Mouse (Mus musculus): ENCODE measurements around the gene Podxl2. TPM values are rescaled to one million over a fixed set of nuclear protein-coding genes. Genes with fewer than 3 reads are reported as not detected.

Podxl2 gene
- 81.1 and 182 TPM in 2 replicates for polyA plus RNA-seq (2016; fragmentation: Nextera tagmentation; extraction: Ambion mirVana)

DNA sequence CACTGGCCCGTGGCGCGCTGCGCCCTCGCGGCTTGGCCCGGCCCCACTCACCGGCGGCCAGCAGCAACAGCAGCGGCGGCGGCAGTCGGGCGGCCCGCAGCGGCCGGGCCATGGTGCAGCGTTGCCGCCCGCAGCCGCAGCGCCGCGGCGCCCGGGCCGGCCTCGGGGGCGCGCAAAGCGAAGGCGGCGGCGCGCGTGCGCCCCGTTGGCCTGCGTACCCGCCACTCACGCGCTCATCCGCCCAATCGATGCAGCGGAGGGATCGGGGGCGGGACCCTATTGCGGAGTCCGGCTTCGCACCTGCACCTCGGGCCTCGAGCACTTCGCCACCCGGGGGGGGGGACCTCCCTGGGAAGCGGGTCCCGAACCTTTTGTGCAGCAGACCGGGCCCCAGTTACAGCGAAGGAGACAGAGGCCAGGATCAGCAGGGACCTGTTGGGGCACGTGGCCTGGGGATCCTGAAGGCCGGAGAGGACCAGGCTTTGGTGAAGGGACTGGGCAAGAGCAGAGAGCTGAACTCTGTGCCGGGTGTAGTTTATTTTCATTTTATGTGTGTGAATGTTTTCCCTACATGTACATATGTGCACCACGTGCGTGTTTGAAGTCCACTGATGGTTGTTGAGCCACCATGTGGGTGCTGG lies at the start of gene Podxl2:
Podxl2 (minus strand) TSS at position 177 of the 641 bp plus-strand sequence.
- WGBS: 4% methylated on average over 63 of the region's 63 CpGs
- Histone ChIP-seq H3K4me1 (replicated peaks) (peaks cover 42% of the 10 kb centered on the region), H3K27ac (peak within 1 kb of the TSS; percentile 94), H3K4me3 (peak within 1 kb of the TSS; percentile 86), H3K27me3 (ENCODE audit: insufficient read depth, poor library complexity, severe bottlenecking) (peaks cover 42% of the 10 kb centered on the region), H3K36me3 (peaks cover 13% of the 10 kb centered on the region), H3K9me3 (0 out of 2 replicates have a peak, but pooled peaks cover 6% of the 10 kb centered on the region)
- peak; percentile 87 for DNase-seq (ENCODE audit: low spot score)

DNA sequence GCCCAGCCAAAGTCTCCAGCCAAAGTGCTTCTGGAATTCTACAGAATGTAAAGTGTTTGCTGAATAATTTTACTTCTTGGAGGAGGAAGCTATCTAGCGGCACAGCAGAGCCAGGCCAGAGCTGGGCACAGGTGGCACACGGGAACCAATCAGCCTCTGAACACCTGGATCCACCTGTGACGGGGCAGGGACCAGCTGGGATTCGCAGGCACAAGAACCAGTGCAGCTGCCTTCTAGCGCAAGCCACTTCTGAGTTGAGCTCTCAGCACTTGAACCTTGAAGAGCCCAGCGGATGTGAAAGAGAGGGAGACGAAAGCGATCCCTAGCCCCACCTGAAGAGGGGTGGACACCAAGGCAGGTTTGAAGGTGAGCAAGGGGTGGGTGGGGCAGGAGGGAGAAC lies 44.0 kb upstream of the Podxl2 start:
- peaks cover 15% of the 10 kb centered on the region for H3K4me1 ChIP-seq (replicated peaks)
- 83% methylated on average over 8 of the region's 8 CpGs for WGBS
- H3K27me3 ChIP-seq (ENCODE audit: insufficient read depth, poor library complexity, severe bottlenecking): no peaks in the 10 kb centered on the region
- H3K9me3 ChIP-seq: no peaks in the 10 kb centered on the region
- no peaks in the 10 kb centered on the region for H3K36me3 ChIP-seq
- H3K27ac ChIP-seq: no peak overlapping the region
- no peak for DNase-seq (ENCODE audit: low spot score)
- H3K4me3 ChIP-seq: no peak overlapping the region

DNA sequence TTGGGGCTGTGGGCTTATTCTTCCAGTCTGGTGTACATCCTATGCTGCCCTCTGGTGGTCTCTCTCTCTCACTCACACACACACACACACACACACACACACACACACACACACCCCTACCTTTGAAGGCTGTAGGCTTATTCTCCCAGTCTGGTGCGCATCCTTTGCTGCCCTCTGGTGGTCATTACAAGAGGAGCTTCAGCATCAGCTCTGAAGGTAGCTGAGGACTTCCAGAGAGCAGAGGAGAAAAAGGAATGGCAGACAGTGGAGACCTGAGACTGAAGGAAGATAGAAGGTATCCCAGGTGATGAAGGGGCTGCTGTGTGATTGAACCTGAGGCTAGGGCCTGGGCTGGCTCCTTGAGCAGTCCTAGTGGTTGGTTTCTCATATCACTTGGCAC lies 41.3 kb upstream of the Podxl2 start:
- no peak overlapping the region for H3K4me3 ChIP-seq
- H3K36me3 ChIP-seq: peaks cover 19% of the 10 kb centered on the region
- peaks cover 16% of the 10 kb centered on the region; the same call in 1 of the 2 replicates for H3K4me1 ChIP-seq (replicated peaks)
- peak; percentile 37 for DNase-seq (ENCODE audit: low spot score)
- no peaks in the 10 kb centered on the region for H3K27me3 ChIP-seq (ENCODE audit: insufficient read depth, poor library complexity, severe bottlenecking)
- no peak overlapping the region for H3K27ac ChIP-seq
- no peaks in the 10 kb centered on the region for H3K9me3 ChIP-seq
- 54% methylated on average over 1 of the region's 1 CpGs for WGBS

DNA sequence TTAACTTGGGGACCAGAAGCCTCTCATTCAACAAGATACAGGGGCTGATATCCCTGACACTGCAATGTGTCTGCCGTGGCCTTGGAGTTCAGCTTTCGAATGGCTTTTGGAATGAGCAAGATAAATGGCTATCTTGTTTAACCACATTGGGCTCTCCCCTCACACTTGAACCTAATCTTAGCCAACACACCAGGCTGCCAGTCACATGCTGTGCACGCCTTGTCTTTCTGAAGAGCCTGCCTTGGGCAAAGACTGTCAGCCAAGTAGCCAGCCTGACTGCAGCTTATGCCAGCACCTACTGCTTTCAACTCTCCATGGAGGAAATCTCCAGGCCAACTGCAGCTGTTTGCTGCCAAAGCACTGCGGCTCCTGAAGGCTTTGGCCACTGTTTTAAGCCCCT lies 40.7 kb upstream of the Podxl2 start:
- Histone ChIP-seq H3K27ac (peak overlapping the region; percentile 42; the same call in 1 of the 2 replicates), H3K4me1 (replicated peaks) (peaks cover 10% of the 10 kb centered on the region; the same call in 1 of the 2 replicates), H3K27me3 (ENCODE audit: insufficient read depth, poor library complexity, severe bottlenecking) (no peaks in the 10 kb centered on the region), H3K4me3 (no peak overlapping the region), H3K9me3 (no peaks in the 10 kb centered on the region), H3K36me3 (peaks cover 26% of the 10 kb centered on the region)
- 86% methylated on average over 4 of the region's 4 CpGs for WGBS
- DNase-seq (ENCODE audit: low spot score): no peak

DNA sequence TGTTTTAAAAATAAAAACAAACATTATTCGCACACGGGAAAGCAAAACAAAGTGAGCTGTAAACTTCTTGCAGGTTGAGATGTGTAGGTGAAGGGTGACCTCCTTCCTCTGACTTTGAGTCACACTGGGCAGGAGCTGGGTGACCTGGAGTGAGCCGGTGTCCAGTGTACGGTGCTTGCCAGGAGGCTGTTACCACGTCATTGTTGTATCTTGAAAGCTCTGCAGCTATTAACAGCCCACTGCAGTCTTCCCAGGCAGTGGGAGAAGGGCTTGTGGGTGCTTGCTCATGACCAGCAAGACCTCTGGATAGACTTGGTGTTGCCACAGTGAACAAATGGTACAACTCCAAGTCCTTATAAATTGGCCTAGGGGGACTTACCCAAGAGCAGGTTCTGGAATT lies 40.0 kb upstream of the Podxl2 start:
- Histone ChIP-seq H3K4me1 (replicated peaks) (peaks cover 9% of the 10 kb centered on the region; the same call in 1 of the 2 replicates), H3K4me3 (no peak overlapping the region), H3K36me3 (peaks cover 33% of the 10 kb centered on the region), H3K9me3 (no peaks in the 10 kb centered on the region), H3K27me3 (ENCODE audit: insufficient read depth, poor library complexity, severe bottlenecking) (no peaks in the 10 kb centered on the region), H3K27ac (peak overlapping the region; percentile 42; the same call in 1 of the 2 replicates)
- 78% methylated on average over 5 of the region's 5 CpGs for WGBS
- DNase-seq (ENCODE audit: low spot score): no peak

DNA sequence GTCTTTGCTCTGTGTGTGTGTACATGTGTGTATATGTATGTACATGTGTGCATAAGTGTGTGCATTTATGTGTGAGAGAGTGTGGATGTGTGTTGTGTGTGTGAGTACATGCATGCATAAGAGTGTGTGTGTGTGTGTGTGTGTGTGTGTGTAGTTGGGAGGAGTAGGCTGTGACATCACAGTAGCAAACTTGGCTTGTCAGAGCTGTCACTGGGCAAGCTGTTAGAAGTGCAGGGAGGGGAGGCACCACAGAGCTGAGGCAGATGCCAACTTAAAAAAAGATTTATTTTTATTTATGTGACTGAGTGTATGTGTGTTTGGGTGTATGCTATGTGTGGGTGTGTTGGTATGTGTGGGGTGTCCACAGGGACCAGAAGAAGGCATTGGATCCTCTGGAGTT lies 38.6 kb upstream of the Podxl2 start:
- peaks cover 7% of the 10 kb centered on the region; the same call in 1 of the 2 replicates for H3K4me1 ChIP-seq (replicated peaks)
- H3K27ac ChIP-seq: no peak overlapping the region
- no peaks in the 10 kb centered on the region for H3K9me3 ChIP-seq
- H3K36me3 ChIP-seq: peaks cover 46% of the 10 kb centered on the region
- no peak overlapping the region for H3K4me3 ChIP-seq
- H3K27me3 ChIP-seq (ENCODE audit: insufficient read depth, poor library complexity, severe bottlenecking): no peaks in the 10 kb centered on the region
- no peak for DNase-seq (ENCODE audit: low spot score)

DNA sequence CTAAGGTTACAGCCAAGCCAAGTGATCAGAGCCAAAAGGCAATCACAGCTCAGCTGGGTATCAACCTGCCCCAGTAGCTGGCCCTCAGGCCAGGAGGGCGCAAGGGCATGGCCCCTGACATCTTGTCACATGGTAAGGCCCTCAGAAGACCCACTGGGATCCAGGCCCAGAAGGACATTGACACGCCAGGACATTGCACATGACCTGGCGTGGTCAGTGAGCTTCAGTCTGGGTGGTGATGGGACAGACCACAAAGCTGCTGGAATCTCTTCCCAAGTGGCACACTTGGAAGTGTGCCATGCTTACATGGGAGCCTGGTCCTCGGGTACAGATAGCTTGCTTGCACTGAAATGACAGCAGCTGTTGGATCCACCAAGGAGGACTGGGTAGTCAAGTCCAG lies 38.2 kb upstream of the Podxl2 start:
- Histone ChIP-seq H3K4me3 (no peak overlapping the region), H3K9me3 (no peaks in the 10 kb centered on the region), H3K36me3 (peaks cover 50% of the 10 kb centered on the region), H3K4me1 (replicated peaks) (peaks cover 7% of the 10 kb centered on the region; the same call in 1 of the 2 replicates), H3K27me3 (ENCODE audit: insufficient read depth, poor library complexity, severe bottlenecking) (no peaks in the 10 kb centered on the region), H3K27ac (no peak overlapping the region)
- WGBS: 76% methylated on average over 4 of the region's 4 CpGs
- DNase-seq (ENCODE audit: low spot score): no peak

DNA sequence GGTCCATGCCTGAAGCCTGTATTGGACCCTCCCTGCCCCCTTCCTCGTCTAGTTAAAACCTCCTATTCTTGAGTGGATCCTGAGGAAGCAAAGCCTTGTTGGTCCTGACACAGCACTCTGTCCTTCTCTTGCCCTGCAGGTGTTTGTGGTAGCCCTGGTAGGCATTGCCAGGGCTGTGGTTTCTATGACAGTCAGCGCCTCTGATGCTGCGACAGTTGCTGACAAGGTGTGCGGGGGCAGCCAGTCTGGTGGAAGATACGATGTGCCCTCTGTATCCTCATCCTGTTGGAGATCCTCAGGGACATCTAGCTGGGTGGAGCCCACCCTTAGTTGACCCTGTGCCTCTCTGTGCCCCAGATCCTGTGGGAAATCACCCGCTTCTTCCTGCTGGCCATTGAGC lies 34.3 kb upstream of the Podxl2 start:
- Histone ChIP-seq H3K4me1 (replicated peaks) (peaks cover 42% of the 10 kb centered on the region), H3K27me3 (ENCODE audit: insufficient read depth, poor library complexity, severe bottlenecking) (no peaks in the 10 kb centered on the region), H3K9me3 (no peaks in the 10 kb centered on the region), H3K36me3 (peaks cover 55% of the 10 kb centered on the region), H3K4me3 (no peak overlapping the region), H3K27ac (no peak overlapping the region)
- WGBS: 92% methylated on average over 6 of the region's 6 CpGs
- no peak for DNase-seq (ENCODE audit: low spot score)

DNA sequence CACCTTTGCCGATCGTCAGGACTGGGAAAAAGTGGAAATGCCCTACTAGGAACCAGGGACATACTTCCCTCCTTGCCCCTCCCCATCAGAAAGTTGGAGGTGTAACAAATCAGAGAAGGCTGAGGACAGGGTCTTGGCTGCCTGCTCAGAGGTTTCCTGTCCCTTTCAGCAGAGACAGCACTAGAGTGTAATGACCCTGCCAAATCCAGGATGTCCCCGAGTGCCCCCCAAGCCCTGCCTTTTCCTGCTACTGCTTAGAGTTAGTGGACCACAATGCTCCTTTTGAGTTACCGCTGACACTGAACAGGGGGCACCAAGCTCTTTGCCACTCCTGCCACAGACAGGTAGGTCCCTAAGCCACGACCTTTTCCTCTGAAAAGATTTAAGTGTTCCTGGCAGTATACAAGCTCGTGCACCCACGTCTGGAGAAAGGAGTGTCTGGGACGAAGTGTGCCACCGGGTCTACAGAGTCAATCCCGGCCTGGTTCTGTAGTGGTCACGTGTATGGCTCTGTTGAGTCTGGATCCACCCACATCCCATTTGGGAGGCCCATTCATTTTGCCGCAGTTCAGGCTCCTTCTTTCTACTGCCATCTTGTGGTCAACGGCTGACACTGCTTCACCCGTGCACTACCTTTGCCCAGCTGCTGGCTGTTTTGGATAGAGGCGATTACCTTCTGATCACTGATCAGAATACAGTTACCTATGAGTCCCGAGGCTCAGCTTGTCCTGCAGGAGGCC lies 31.7 kb upstream of the Podxl2 start:
- no peaks in the 10 kb centered on the region for H3K27me3 ChIP-seq (ENCODE audit: insufficient read depth, poor library complexity, severe bottlenecking)
- peaks cover 56% of the 10 kb centered on the region for H3K4me1 ChIP-seq (replicated peaks)
- peak overlapping the region; percentile 64; the same call in 1 of the 2 replicates for H3K27ac ChIP-seq

DNA sequence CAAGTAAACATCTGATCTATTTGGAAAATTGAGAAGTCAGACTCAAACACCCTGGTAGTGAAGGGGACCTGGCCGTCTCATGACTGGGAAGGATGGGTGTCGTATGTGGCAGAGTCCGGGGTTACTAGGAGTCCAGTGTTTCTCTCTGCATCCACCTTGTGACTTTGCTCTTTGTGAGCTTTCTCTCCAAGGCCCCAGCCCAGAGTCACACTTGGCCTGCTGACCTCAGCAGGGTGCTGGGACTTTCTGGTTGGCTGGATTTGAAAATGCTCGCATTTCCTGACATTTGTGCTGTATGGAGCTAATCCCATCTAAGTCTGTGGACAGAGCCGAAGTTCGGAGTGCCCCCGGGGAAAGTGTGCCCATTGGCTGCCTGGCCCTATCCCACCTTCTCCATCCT lies 30.2 kb upstream of the Podxl2 start:
- Histone ChIP-seq H3K4me3 (no peak overlapping the region), H3K9me3 (no peaks in the 10 kb centered on the region), H3K4me1 (replicated peaks) (peaks cover 63% of the 10 kb centered on the region), H3K27ac (no peak overlapping the region), H3K27me3 (ENCODE audit: insufficient read depth, poor library complexity, severe bottlenecking) (no peaks in the 10 kb centered on the region), H3K36me3 (peaks cover 25% of the 10 kb centered on the region)
- WGBS: 86% methylated on average over 7 of the region's 7 CpGs
- no peak for DNase-seq (ENCODE audit: low spot score)

More for the DNA sequence above, 31.7 kb upstream of the Podxl2 start:
- H3K36me3 ChIP-seq: peaks cover 40% of the 10 kb centered on the region
- DNase-seq (ENCODE audit: low spot score): peak; percentile 76
- WGBS: 19% methylated on average over 16 of the region's 16 CpGs
- no peak overlapping the region for H3K4me3 ChIP-seq
- no peaks in the 10 kb centered on the region for H3K9me3 ChIP-seq

DNA sequence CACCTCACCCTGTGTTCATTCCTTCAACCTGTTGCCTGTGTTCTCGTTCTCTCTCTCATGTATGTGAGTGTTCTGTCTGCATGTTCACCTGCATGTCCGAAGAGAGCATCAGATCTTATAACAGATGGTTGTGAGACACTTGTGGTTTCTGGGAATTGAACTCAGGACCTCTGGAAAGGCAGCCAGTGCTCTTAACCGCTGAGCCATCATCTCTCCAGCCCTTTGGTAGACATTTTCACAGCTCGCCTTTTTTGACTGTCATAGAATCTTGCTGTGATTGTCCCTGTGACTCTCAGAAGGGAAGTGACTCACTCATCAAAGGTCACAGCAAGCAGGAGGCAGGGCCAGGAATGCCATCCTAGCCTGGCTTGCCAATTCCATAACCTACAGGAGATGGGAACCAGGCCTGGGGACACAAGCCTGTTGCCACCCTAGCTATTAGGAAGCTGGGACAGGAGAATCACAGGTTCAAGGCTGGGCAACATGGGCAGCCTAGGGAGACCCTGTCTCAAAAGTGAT lies 29.7 kb upstream of the Podxl2 start:
- WGBS: 92% methylated on average over 4 of the region's 4 CpGs
- Histone ChIP-seq H3K27ac (no peak overlapping the region), H3K36me3 (peaks cover 20% of the 10 kb centered on the region), H3K4me3 (no peak overlapping the region), H3K4me1 (replicated peaks) (peaks cover 63% of the 10 kb centered on the region), H3K9me3 (no peaks in the 10 kb centered on the region), H3K27me3 (ENCODE audit: insufficient read depth, poor library complexity, severe bottlenecking) (no peaks in the 10 kb centered on the region)
- no peak for DNase-seq (ENCODE audit: low spot score)

DNA sequence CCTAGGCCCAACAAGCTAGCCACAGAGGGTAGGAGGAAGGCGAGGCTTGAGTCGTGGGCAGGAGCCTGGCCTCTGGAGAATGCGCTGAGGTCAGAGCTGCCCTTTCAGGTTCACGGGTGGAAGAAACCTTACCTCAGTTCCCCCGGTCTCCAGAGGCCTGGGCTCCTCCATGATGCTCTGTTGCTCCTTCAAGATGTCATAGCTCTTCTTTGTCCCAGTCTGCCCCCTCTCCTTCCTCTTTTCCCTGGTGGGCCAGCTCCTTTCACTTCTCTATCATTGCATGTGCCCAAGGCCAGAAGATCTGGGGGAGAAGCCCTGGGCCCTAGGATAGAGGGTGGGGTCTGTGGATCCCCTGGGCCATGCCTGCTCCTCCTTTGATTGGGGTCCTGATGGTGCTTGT lies 28.9 kb upstream of the Podxl2 start:
- Histone ChIP-seq H3K27ac (peak overlapping the region; percentile 94), H3K4me3 (peak overlapping the region; percentile 84), H3K9me3 (no peaks in the 10 kb centered on the region), H3K27me3 (ENCODE audit: insufficient read depth, poor library complexity, severe bottlenecking) (no peaks in the 10 kb centered on the region), H3K36me3 (peaks cover 12% of the 10 kb centered on the region), H3K4me1 (replicated peaks) (peaks cover 70% of the 10 kb centered on the region)
- WGBS: 80% methylated on average over 5 of the region's 5 CpGs
- DNase-seq (ENCODE audit: low spot score): no peak

Data from hindbrain, embryonic 10.5 days (tissue).